Mouse (Mus musculus) right cerebral cortex, adult 18-20 months (tissue): Measurements from ENCODE around the gene 1600014C23Rik.
A peak's percentile ranks its signal among the peaks of the same experiment; 100 is the strongest.

ENCODE experiments used
- DNase-seq: peaks from one replicate; pipeline ENCODE4 v3.0.0; 2022; ENCODE audit warnings: mixed read lengths

Gene 1600014C23Rik

DNA sequence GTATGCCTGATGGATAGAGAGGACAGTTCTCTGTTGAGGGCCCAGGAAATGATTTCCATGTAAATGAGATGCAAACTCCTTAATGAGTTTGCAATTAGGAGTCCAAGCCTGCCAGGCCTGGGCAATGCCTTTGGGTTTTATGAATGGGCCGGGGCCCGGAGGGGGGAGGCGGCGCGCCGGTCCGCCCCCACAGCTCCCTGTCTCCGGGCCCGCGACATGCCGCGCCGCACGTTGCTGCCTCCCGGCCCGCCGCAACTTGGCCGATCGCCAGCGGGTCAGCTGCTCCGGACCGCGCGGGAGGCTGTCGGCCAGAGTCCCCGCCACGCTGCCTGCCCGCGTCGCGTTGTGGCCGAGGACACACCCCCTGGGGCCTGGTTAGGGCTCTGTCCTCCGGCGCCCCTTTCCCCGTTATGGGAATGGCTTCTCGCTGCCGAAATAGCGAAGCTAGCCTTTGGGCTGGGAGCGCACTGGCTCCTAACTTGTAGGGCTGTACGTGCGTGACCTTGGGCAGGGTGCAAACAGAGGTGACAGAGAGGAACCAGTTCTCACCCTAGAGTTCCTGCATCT is at the start of gene 1600014C23Rik:
1600014C23Rik (minus strand) TSS at position 110 of the 567 bp plus-strand sequence.
- DNase-seq = peak; percentile 79

DNA sequence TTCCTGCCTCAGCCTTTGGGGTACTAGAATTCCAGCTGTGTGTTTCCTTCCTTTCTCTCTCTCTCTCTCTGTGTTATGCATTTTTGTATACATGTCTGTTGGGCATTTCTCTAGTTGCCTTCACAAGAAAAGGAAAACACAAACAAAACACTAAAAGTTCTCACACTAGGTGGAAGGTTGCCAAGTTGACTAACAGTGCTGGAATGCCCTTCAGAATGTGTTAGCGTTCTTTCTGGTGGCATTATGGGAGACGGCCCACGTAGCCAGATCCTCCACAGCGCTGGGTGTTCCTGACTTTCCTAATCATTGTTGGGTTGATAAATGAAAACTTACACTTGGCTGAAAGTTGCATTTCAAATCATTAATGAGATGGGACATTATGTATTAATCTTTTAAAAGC is 44.8 kb upstream of the 1600014C23Rik start:
- no peak for DNase-seq

DNA sequence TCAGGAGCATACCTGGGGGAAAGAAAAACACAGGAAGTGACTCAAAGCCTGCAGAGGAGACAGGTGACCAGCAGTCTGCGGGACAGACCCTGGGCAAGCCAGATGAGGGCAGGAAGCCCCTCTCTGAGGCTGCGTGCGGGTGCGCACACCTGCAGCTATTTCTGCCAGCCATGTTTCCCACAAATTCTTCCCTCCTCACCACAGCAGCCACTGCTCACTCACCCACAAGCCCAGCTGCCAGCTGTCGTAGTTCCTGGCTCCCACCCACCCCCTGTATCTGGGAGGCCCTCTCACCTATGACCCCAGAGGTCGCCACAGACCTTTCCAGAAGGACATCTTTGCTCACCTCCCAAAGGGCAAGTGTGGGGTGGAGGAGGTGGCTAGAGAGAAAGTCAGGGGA is 43.8 kb upstream of the 1600014C23Rik start:
- DNase-seq = no peak

DNA sequence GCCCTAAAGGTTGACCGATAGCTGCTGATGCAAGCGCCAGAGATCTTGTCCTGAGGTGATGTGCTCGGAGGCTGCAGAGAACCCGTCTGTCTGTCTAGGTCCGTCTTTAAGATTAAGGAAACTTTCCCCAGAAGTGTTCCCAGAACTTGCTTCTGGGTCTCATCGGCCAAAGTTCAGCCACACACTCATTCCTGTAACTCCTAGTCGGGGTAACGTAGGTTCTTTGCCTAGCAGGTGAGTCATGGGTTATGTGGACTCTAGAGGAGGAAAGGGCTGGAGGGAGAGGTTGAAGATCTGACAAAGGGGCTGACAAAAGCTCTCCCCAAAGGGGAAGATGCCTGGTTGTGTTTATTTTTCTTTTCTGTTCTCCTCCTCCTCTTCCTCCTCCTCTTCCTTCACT is 42.5 kb upstream of the 1600014C23Rik start:
- DNase-seq = no peak

DNA sequence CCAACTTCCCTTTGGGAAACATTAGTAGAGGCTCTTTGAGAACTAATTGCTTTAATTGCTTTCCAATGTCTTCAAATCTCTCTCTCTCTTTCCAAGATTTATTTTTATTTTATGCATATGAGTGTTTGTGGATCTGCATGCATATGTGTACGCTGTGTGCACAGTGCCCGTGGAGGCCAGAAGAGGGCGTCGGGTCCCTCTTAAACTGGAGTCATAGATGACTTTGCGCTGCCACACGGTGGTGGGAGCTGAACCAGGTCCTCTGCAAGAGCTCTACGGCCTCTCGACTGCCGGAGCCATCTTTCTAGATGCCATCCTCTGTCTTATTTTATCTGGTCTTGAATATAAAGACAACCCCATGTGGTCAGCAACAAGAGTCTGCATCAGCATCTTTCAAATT is 41.8 kb upstream of the 1600014C23Rik start:
- DNase-seq = no peak

DNA sequence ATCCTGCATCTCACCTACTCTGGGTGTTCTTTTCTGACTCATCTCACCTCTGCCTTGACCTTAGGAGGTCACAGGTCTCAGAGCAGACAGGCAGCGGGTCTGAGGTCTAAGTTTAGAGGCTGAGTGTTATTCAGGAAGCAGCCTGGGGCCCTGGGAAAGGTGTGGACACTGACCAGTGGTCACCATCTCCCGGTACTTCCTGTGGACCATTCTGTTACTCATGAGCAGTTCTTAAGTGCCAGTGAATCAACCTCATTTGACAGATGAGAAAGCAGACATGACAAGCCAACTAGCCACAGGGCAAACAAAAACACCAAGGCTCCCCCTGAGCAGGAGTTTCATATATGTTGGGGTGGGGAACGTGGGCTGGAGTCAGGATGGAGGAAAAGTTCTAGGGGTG is 38.9 kb upstream of the 1600014C23Rik start:
- no peak for DNase-seq

DNA sequence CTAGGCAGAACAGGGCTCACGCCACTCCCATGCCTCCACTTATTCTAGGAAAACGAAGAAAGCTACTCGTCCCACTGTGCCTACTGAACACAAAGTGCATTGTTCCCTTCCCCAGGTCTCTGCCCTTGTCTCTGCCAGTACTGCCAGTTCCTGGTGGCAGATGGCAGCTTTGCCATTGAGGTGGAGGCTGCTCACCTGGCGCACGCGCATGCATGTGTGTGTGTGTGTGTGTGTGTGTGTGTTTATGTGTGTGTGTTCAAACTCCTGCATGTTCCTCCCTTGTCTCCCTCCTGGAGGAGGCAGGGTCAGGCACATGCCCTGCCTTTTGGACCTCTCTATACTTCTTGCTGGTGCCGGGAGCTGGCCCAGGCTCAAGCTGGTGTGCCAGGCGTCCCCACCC is 38.5 kb upstream of the 1600014C23Rik start:
- no peak for DNase-seq

DNA sequence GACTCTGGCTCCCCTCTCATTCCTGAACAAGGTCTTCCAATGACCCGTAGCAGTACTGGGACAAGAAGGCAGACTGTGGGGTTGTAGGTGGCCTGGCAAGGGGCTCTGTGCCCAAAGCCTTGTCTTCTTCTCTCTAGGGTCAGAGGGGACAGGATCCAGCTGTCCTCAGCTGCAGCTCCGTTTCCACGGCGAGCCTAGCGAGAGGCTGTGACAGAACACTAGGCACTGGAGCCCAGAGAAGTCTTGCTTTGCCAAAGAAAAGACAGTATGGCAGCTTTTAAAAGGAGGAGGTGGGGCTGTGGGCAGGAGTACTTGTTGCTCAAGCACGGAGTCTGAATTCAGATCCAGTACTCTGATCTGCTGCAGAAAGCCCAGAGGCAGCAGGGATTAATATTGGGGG is 36.8 kb upstream of the 1600014C23Rik start:
- peak; percentile 18 for DNase-seq

DNA sequence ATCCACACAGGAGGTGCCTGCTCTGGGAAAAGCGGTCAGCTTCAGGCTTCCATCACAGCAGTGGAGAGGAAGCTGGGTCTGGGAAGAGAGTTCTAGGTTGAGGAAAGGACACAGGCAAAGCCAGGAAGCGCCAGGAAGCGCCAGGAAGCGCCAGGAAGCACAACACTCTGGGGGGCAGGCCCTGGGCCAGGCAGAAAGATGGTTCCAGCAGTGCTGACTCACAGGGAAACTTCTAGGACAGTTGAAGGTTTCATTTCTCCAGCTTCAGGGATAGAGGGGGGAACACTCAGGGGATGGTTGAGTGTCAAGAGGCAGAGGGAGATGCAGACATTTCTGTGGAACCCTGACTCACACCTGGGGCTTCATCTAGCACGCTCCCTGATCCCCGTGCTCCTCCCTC is 36.2 kb upstream of the 1600014C23Rik start:
- no peak for DNase-seq

DNA sequence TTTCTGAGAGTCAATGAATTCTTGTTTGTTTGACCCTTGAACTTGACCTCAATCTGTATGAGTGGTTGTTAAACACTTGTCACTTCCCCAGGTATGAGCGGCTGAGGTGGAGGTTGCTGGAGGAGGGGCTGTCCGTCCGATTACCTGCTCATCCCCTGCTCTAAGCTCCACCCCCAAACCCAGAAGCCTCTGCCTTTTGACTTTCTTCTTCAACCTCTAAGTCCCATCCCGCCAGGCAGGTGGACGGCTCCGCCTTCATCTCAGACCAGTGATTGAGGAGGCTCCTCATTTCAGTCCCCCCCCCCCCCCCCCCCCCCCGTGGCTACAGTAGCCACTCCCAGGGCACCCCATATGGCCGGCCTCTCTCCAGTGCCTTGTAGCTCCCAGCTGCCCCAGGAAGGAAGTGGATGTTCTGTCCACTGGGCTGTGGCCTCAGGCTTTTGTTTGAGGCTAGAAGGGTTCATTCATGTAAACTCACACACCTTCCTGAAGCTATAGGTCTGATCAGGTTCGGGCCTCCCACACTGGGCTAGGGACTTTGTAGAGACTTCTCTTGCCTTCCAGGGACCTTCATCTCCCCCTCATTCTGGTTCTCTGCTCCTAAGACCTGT is 34.0 kb upstream of the 1600014C23Rik start:
- no peak for DNase-seq

DNA sequence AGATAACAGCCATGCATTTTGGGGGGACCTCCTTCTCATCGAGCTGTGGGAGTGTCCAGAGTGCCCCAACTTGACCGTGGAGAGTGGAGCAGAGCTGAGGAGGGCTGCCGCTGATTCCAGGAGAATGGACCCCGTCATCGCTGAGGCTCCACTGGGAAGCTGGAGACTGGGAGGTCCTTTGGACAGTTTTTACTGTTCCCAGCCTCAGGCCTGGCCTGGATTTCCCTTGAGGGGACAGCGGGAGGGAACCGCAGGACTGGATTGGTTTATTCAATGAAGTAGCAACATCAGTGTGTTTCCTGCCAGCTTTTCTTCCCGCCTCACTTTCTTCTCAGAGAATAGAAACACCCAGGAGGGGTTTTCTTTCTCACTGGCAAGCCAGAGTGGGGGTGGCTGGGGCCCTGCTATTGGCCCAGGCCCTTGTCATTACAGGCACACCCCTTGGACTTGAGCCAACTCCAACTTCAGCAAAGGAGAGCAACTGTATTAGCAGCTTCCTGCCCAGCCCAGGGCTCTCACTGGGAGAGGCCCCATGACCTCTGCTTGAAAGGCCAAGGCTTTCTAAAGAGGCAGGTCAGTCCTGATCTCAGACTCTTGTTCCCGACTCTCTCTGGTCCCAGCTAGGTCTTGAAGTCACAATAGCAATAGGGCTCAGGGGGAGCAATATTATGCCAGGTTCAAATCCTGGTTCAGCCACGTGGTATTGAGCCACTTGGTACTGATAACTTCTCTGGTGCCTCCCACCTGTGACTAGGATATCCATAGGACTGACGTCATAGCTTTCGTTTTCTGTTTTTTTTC is 33.3 kb upstream of the 1600014C23Rik start:
- DNase-seq = peak; percentile 75

DNA sequence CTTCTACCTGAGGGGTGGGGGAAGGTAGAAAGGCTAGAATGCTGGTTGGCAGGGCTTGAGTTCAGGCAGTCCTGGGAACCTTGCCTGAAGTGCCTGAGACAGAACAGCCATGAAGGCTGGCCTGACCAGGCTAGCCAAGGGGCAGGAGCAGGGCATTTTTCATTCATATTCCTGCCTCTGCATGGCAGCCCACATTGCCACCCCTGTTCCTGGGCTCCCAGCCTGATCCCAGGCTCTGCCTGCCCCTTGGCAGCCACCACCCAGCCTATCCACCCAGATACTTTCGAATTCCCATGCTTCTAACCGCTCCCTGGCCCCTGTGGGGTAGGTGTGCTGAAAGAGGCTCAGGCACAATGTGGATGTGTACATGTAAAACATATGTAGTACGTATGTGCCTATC is 32.3 kb upstream of the 1600014C23Rik start:
- no peak for DNase-seq

DNA sequence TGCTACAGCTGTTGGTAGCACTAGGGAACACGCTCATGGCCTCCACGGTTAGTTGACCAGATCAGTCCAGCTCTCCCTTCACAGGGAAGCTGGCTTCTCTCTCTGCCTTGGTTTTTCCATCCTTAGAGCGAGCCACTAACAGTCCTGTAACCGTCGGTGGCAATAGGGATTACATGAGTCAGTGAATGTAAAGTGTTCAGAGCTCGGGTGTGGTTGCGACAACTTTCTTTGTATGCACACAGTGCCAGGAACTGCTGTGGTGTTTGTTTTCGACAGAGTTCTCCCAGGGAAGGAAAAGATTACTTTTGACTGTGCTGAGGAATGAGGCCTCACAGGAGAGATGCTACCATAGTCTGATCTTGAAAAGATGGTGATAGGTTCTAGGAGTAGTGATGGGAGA is 29.5 kb upstream of the 1600014C23Rik start:
- no peak for DNase-seq

DNA sequence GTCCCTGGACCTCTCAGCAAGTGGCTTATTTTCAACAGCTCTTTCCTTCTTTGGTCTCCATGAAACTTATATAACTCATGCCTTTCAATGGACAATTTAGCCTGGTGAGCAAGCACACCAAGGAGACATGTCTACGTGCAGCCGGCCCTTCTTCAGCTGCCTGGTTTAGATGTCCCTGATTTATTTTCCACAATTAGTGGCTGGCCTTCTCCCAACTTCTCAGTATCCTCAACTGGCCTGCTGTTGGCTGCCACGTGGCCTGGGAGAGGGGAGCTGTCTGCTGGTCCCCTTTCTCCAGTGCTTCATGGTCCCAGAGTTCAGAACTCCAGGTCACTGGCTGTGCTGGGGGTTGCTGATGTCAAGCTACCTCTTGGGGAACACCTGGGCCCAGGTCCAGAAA is 28.3 kb upstream of the 1600014C23Rik start:
- no peak for DNase-seq

DNA sequence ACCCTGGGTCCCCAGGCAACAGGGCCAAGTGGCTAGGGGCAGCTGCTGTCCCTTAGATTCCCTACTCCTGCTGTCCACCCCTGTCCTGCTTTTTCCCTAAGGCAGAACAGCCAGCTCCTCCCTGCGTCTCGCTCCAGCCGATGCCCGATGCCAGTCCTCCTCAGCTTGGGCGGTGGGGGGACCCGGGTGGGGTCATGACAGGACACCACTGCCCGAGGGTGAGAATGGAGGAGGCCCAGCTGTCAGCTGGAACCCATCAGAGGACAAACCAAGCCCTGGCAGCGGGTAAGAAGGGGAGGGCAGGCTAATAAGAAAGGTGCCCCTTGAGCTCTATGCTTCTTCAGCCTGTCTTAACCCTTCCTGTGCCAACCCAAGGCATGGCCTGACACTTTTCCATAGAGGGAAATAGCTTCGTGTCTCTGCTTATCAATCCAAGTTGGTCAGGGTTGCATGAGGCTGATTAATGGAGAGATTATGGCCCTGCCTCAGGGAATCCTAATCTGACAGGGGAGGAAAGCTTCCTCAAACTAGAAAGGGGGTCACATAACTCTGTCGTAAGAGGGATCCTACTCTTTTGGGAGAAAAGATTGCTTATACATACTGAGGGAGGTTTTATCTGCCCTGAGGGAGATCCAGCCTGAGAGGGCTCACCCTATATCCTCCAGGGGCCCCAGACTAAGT is 27.5 kb upstream of the 1600014C23Rik start:
- no peak for DNase-seq

DNA sequence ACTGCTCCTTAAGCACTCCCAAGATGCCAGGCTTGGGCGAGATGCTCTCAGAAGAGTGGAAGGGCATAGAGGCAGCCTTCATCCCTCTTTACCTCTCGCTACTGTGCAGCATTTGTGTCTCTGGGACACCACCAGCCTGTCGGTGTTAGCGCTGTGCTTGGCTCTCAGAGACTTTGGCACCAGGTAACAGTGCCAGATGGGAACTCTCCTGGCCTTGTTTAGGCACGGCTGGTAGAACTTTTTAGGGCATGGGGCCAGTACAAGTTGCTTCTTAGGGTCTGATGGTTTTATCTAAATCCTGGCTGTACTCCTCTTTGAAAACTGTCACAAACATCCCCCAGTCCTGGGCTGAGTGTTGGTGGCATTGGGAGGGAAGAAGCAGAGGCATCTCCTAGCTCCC is 26.1 kb upstream of the 1600014C23Rik start:
- DNase-seq = no peak

DNA sequence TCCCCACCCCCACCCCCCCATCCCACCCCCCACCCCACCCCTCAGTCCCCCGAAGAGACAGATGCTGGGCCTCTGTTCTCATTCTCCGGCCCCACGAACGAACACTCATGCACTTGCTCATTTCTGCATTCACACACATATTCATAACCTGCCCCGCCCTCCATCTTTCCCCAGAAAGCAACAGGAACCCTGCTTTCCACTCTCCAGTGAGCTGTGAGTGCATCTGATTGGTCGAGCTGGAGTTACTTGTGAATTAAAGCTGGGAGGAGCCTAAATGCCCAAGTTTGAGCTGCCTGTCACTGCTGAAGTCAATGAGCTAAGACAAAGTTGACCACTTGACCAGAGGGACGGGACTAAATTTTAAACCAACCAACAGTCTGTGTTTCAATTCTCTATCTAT is 25.2 kb upstream of the 1600014C23Rik start:
- DNase-seq = no peak

DNA sequence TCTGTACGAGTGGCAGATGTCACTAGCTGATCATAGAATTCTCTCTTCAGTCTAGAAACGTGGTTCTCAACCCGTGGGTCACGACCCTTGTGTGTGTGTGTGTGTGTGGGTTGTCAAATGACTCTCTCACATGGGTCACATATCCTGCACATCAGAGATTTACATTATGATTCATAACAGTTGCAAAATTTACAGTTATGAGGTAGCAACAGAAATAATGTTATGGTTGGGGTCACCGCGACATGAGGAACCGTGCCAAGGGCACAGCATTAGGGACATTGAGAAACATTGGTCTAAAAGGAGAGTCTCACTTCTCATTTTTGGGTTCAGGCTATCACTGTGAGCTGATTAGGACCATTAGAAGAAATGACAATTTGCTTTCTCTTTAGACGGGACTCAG is 24.3 kb upstream of the 1600014C23Rik start:
- DNase-seq = no peak

DNA sequence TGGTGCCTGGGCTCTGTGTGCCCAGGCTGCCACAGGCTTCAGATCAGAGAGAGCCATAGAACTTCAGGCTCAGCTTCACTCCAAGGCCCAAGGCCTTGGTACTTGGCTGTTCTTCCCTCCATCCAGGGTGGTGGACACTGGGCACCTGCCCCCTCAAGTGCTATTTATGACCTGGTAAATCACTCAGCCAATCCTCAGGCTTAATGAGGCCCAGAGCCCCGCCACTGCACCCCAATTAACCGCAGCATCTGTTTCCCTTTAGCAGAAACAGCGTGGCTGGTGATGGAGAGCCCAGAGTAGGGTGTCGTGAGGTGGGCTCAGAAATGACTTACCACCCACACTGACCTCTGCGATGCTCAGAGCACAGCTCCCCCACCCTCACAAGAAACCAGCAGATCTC is 23.2 kb upstream of the 1600014C23Rik start:
- no peak for DNase-seq

DNA sequence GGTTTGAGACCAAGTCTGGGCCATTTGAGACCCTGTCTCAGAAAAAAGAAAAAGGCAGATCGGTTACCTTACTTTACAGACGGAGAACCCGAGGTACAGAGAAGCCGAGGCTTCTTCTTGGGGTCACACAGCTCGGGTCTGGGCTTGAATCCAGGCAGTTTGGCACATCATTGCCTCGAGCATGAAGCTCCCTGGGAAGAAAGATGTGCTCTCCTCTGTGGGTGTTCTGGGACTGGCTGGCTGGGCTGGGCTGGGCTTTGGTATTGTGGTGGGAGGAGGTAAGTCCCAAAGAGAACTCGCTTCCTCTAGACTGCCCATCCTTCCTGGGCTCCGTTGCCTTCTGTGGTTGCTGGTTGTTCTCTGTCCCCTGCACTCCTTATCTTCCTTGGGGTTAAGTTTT is 22.7 kb upstream of the 1600014C23Rik start:
- DNase-seq = no peak

DNA sequence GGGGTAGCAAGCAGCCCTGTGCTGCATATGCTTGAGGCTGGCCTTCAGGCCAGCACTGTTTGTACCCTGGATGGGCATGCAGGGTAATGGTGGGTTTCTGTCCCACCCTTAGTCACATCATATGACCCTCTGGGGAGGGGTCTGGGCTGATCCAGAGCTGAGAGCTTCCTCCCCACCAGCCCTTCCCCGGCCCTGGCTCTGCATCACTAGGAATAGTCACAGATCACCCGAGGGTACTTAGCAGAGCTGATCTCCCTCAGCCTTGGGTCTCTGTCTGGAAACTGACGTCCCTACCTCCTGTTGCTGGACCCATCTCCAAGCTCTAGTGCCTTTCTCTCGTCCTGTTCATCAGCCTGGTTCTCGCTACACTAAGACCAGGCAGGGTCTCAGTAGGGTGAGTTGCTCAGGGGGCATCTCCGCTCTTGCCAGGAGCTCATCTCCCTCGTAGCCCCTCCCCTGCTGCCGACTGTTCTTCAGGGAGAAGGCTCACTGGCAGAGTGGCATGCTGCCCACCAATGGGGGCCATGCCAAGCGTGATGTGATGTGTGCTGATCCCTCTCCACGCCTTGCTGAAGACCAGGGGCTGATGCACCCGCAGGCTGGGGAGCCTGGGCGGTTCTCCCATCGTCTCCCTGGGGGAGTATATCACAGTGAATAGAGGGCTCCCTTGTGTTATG is 20.7 kb upstream of the 1600014C23Rik start:
- DNase-seq = peak; percentile 75

DNA sequence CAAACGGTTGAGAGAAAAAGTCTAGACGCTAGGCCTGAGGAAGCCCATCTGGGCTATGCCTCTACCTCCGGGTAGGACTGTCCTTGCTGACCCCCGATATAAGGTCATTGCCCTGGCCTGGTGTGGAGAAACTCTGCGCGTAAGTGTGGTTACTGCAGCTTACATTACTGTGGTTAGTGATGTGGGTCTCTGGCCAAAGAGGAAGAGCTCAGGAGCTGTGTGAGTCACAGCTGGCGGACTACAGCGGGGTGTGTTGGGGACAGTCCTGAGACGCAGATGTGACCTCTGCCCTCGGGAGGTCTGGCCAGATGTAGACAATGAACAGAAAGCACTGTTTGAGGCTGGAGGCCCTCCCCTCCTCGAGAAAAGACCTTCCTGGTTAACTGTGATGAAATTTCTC is 19.0 kb upstream of the 1600014C23Rik start:
- no peak for DNase-seq

DNA sequence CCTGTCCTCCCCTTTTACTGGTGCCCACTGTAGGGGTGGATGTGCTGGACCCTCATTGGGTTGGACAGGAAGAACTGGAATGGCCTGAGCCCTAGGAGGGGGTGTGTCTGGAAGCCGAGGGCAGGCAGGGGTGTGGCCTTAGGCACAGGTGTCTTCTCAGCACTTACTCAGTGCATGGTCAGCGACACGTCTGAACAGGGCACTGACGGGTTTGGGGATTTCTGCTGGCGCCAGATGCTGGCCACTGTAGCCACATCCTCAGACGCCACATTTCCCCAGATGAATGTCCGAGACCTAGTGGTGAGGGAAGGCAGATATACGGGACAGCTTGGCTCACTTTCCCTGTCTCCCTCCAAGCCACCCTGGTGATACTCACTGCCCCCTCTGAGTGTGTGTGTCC is 18.4 kb upstream of the 1600014C23Rik start:
- no peak for DNase-seq
